In genomic region chr13:81449630-81450029, GRCm38 (mm10) we compare ENCODE assay signal across 28 mouse cellular contexts.
A peak's percentile ranks its signal among the peaks of the same experiment; 100 is the strongest.
DNase-seq lines count a peak whose midpoint lies in the region; ATAC-seq and TF ChIP-seq lines count a peak whose summit lies in the region.
"Had no signal": no experiment of that assay in that cellular context is flagged by ENCODE, and none has a peak within 500 bp of the region (broad histone marks: within the 10 kb centered on the region; RNA-seq: fewer than 3 reads in every experiment).

No protein-coding gene starts in this region.

- peaks cover 10% of the 10 kb centered on the region for H3K36me3 ChIP-seq in forebrain, embryonic 12.5 days (replicated peaks)
- no peaks in the 10 kb centered on the region for H3K36me3 ChIP-seq in forebrain, postnatal 0 days (ENCODE audit: insufficient read depth)
- peaks cover 2% of the 10 kb centered on the region; the same call in 1 of the 2 replicates for H3K36me3 ChIP-seq in neural tube, embryonic 11.5 days (ENCODE audit: control insufficient read depth, insufficient read depth, low read length)
- peaks cover 17% of the 10 kb centered on the region; the same call in 1 of the 2 replicates for H3K36me3 ChIP-seq in forebrain, embryonic 13.5 days (ENCODE audit: poor library complexity, severe bottlenecking)
- H3K36me3 ChIP-seq in forebrain, embryonic 16.5 days (ENCODE audit: control insufficient read depth, insufficient read depth), result no peaks in the 10 kb centered on the region
- H3K36me3 ChIP-seq: embryonic facial prominence, embryonic 13.5 days; G1E; hindbrain, embryonic 13.5 days had no signal

- TF ChIP-seq CTCF in forebrain, postnatal 0 days (IDR thresholded peaks at IDR 0.05; ENCODE audit: low read depth), result no peak

- no peaks in the 10 kb centered on the region for H3K27me3 ChIP-seq in forebrain, embryonic 12.5 days
- no peaks in the 10 kb centered on the region for H3K27me3 ChIP-seq in forebrain, postnatal 0 days (ENCODE audit: insufficient read depth, low read length)
- H3K27me3 ChIP-seq in neural tube, embryonic 11.5 days (ENCODE audit: control insufficient read depth, insufficient read depth, low read length), result no peaks in the 10 kb centered on the region
- H3K27me3 ChIP-seq in forebrain, embryonic 13.5 days, result no peaks in the 10 kb centered on the region
- no peaks in the 10 kb centered on the region for H3K27me3 ChIP-seq in forebrain, embryonic 16.5 days (replicated peaks; ENCODE audit: control insufficient read depth, insufficient read depth, low read length)
- H3K27me3 ChIP-seq: CH12.LX; embryonic facial prominence, embryonic 13.5 days; hindbrain, embryonic 13.5 days had no signal

- no peak overlapping the region for H3K27ac ChIP-seq in forebrain, embryonic 12.5 days
- no peak overlapping the region for H3K27ac ChIP-seq in forebrain, postnatal 0 days (ENCODE audit: low read depth, low read length)
- H3K27ac ChIP-seq in neural tube, embryonic 11.5 days (ENCODE audit: low read depth, low read length), result no peak overlapping the region
- no peak overlapping the region for H3K27ac ChIP-seq in forebrain, embryonic 13.5 days
- H3K27ac ChIP-seq in forebrain, embryonic 16.5 days (ENCODE audit: low read length), result no peak overlapping the region
- H3K27ac ChIP-seq: embryonic facial prominence, embryonic 10.5 days; embryonic facial prominence, embryonic 13.5 days; gastrocnemius, adult 2 months; hindbrain, embryonic 13.5 days; hindbrain, postnatal 0 days had no signal

- H3K9ac ChIP-seq in forebrain, embryonic 12.5 days, result no peak overlapping the region
- no peak overlapping the region for H3K9ac ChIP-seq in forebrain, postnatal 0 days
- H3K9ac ChIP-seq in neural tube, embryonic 11.5 days (ENCODE audit: low read length), result no peak overlapping the region
- no peak overlapping the region for H3K9ac ChIP-seq in forebrain, embryonic 13.5 days
- no peak overlapping the region for H3K9ac ChIP-seq in forebrain, embryonic 16.5 days (replicated peaks; ENCODE audit: low read depth, low read length)
- H3K9ac ChIP-seq: embryonic facial prominence, embryonic 13.5 days; hindbrain, embryonic 13.5 days had no signal

- no peak overlapping the region for H3K4me3 ChIP-seq in forebrain, embryonic 12.5 days (replicated peaks)
- H3K4me3 ChIP-seq in forebrain, postnatal 0 days (ENCODE audit: low read depth, low read length), result no peak overlapping the region
- no peak overlapping the region for H3K4me3 ChIP-seq in neural tube, embryonic 11.5 days (ENCODE audit: low read depth, low read length)
- no peak overlapping the region for H3K4me3 ChIP-seq in forebrain, embryonic 13.5 days
- H3K4me3 ChIP-seq in forebrain, embryonic 16.5 days (replicated peaks; ENCODE audit: low read length), result no peak overlapping the region
- H3K4me3 ChIP-seq: embryonic facial prominence, embryonic 10.5 days; embryonic facial prominence, embryonic 13.5 days; erythroblast, embryonic 14.5 days; gastrocnemius, adult 2 months; hindbrain, embryonic 13.5 days had no signal

- H3K9me3 ChIP-seq in forebrain, embryonic 12.5 days, result no peaks in the 10 kb centered on the region
- H3K9me3 ChIP-seq in forebrain, postnatal 0 days (ENCODE audit: low read length), result no peaks in the 10 kb centered on the region
- H3K9me3 ChIP-seq in neural tube, embryonic 11.5 days (ENCODE audit: control insufficient read depth, low read length), result no peaks in the 10 kb centered on the region
- no peaks in the 10 kb centered on the region for H3K9me3 ChIP-seq in forebrain, embryonic 13.5 days (replicated peaks)
- H3K9me3 ChIP-seq in forebrain, embryonic 16.5 days (ENCODE audit: control insufficient read depth, low read length), result no peaks in the 10 kb centered on the region
- H3K9me3 ChIP-seq: embryonic facial prominence, embryonic 10.5 days; embryonic facial prominence, embryonic 13.5 days; G1E; hindbrain, embryonic 13.5 days had no signal

- no peaks in the 10 kb centered on the region for H3K4me1 ChIP-seq in forebrain, embryonic 12.5 days
- no peaks in the 10 kb centered on the region for H3K4me1 ChIP-seq in forebrain, postnatal 0 days (ENCODE audit: insufficient read depth)
- no peaks in the 10 kb centered on the region for H3K4me1 ChIP-seq in neural tube, embryonic 11.5 days (ENCODE audit: control insufficient read depth, insufficient read depth, low read length)
- 0 out of 2 replicates have a peak, but pooled peaks cover 7% of the 10 kb centered on the region for H3K4me1 ChIP-seq in forebrain, embryonic 13.5 days
- no peaks in the 10 kb centered on the region for H3K4me1 ChIP-seq in forebrain, embryonic 16.5 days (replicated peaks; ENCODE audit: control insufficient read depth, insufficient read depth, low read length)
- H3K4me1 ChIP-seq: embryonic facial prominence, embryonic 10.5 days; embryonic facial prominence, embryonic 13.5 days; hindbrain, embryonic 13.5 days had no signal

- ATAC-seq in forebrain, embryonic 12.5 days (ENCODE audit: low FRiP score), result 0 out of 2 replicates have a peak, but pooled peaks have one; percentile 61
- ATAC-seq in forebrain, postnatal 0 days, result no peak; the same call in 1 of the 2 replicates
- peak; percentile 66 for ATAC-seq in neural tube, embryonic 11.5 days (ENCODE audit: insufficient read depth, low FRiP score, low TSS enrichment)
- peak; percentile 21; the same call in 1 of the 2 replicates for ATAC-seq in forebrain, embryonic 13.5 days
- ATAC-seq in forebrain, embryonic 16.5 days, result peak; percentile 54; the same call in 1 of the 2 replicates
- ATAC-seq: hindbrain, postnatal 0 days; inflammation-experienced regulatory T-cells, adult 6 months; intestine, postnatal 0 days; Patski had no signal

- 36% methylated on average over 4 of the region's 4 CpGs for WGBS in forebrain, embryonic 12.5 days
- WGBS in forebrain, postnatal 0 days, result 34% methylated on average over 4 of the region's 4 CpGs
- WGBS in neural tube, embryonic 11.5 days, result 51% methylated on average over 4 of the region's 4 CpGs
- 30% methylated on average over 4 of the region's 4 CpGs for WGBS in forebrain, embryonic 13.5 days
- WGBS in forebrain, embryonic 16.5 days, result 26% methylated on average over 4 of the region's 4 CpGs

- no peak for DNase-seq in forebrain, postnatal 0 days
- DNase-seq in neural tube, embryonic 11.5 days (ENCODE audit: low spot score), result no peak
- no peak for DNase-seq in neural tube, embryonic 10.5 days (ENCODE audit: extremely low spot score, low spot score)
- DNase-seq in urinary bladder, postnatal 14 days (ENCODE audit: low spot score), result no peak
- DNase-seq: adrenal gland, postnatal 10 days; adrenal gland, postnatal 36 days; B cell, adult 2 months; cerebellum, adult 11 months; cerebellum, adult 2 months; cerebellum, postnatal 36 days; embryo, embryonic 11 days; gastrocnemius, adult 2 months; gastrocnemius, postnatal 14 days; heart, adult 11 months had no signal

- H3K4me2 ChIP-seq in forebrain, embryonic 12.5 days, result no peak overlapping the region
- H3K4me2 ChIP-seq in forebrain, postnatal 0 days (ENCODE audit: low read depth), result no peak overlapping the region
- no peak overlapping the region for H3K4me2 ChIP-seq in neural tube, embryonic 11.5 days (ENCODE audit: low read depth)
- H3K4me2 ChIP-seq in forebrain, embryonic 13.5 days, result no peak overlapping the region
- H3K4me2 ChIP-seq in forebrain, embryonic 16.5 days (ENCODE audit: low read length), result no peak overlapping the region
- H3K4me2 ChIP-seq: embryonic facial prominence, embryonic 13.5 days; heart, embryonic 11.5 days; hindbrain, embryonic 13.5 days had no signal
